20 mouse cellular contexts compared by ENCODE assay signal in the genomic region with DNA sequence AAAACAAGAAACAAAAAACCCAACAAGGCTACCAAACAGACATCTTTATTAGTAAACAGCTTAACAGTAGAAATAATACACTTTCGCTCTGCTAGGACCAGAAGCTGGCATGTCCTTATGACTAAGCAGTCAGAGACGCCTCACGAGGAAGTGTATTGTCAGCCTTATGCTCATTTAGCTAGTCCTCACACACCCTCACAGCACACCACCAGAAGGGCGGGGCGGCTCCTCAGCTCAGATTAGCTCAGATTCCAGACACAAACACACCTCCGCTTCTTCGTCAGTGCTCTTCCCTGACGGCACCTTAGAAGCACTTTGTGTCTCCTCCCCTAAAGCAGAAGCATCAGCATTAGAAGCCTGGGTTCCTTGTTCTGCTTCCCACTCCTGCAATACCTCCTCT. TPM values are rescaled to one million over a fixed set of nuclear protein-coding genes. Genes with fewer than 3 reads are reported as not detected.
DNase-seq lines count a peak whose midpoint lies in the region; ATAC-seq and TF ChIP-seq lines count a peak whose summit lies in the region.
"Had no signal": no experiment of that assay in that cellular context is flagged by ENCODE, and none has a peak within 500 bp of the region (broad histone marks: within the 10 kb centered on the region; RNA-seq: fewer than 3 reads in every experiment).

No protein-coding gene starts in this region.

- no peak overlapping the region for H3K4me2 ChIP-seq in intestine, embryonic 15.5 days (replicated peaks)
- no peak overlapping the region for H3K4me2 ChIP-seq in midbrain, embryonic 14.5 days (ENCODE audit: low read length)
- H3K4me2 ChIP-seq: heart, embryonic 11.5 days; limb, embryonic 12.5 days had no signal

- peak; percentile 79 for ATAC-seq in intestine, embryonic 15.5 days
- ATAC-seq in midbrain, embryonic 14.5 days (ENCODE audit: low FRiP score, low TSS enrichment): no peak
- ATAC-seq in activated CD4-positive, CD25-positive, alpha-beta regulatory T cell, adult 4 months: no peak
- ATAC-seq: hindbrain, embryonic 16.5 days; lung, postnatal 0 days; Patski had no signal

- no peak for TF ChIP-seq POLR2A in olfactory bulb, adult 2 months (IDR thresholded peaks at IDR 0.05; ENCODE audit: insufficient read depth, low read depth, low read length)
- no peak for TF ChIP-seq POLR2A in thymus, adult 2 months (IDR thresholded peaks at IDR 0.05; ENCODE audit: control insufficient read depth, extremely low read depth, insufficient read depth, low read length, poor library complexity)

- H3K9ac ChIP-seq in ES-E14 (ENCODE audit: insufficient read depth, low read depth, low read length, poor library complexity, severe bottlenecking): no peak overlapping the region
- no peak overlapping the region for H3K9ac ChIP-seq in intestine, embryonic 15.5 days
- no peak overlapping the region for H3K9ac ChIP-seq in midbrain, embryonic 14.5 days (replicated peaks; ENCODE audit: low read length)
- H3K9ac ChIP-seq: limb, embryonic 12.5 days; liver, embryonic 14.5 days had no signal

- no peaks in the 10 kb centered on the region for H3K9me3 ChIP-seq in heart, embryonic 10.5 days
- H3K9me3 ChIP-seq in ES-E14 (ENCODE audit: control insufficient read depth, insufficient read depth, low read depth, low read length): no peaks in the 10 kb centered on the region
- H3K9me3 ChIP-seq in intestine, embryonic 15.5 days: no peaks in the 10 kb centered on the region
- H3K9me3 ChIP-seq in midbrain, embryonic 14.5 days (ENCODE audit: control insufficient read depth, low read length): no peaks in the 10 kb centered on the region
- H3K9me3 ChIP-seq: forebrain, embryonic 10.5 days; limb, embryonic 12.5 days; midbrain, embryonic 10.5 days had no signal

- in situ Hi-C loops in ES-E14 (cut with MboI; ENCODE audit: low sequenced_read_pairs in 2 of 2, unreplicated experiment in 2 of 2): no loop called here

- H3K4me1 ChIP-seq in heart, embryonic 10.5 days: peaks cover 24% of the 10 kb centered on the region
- H3K4me1 ChIP-seq in ES-E14 (ENCODE audit: control insufficient read depth in 2 of 2, insufficient read depth in 2 of 2, low read length in 2 of 2, poor library complexity in 1 of 2): peaks cover 2 to 5% of the 10 kb centered on the region in 2 experiments; a peak in 2 of 4 replicates
- 0 out of 2 replicates have a peak, but pooled peaks cover 3% of the 10 kb centered on the region for H3K4me1 ChIP-seq in intestine, embryonic 15.5 days (replicated peaks)
- H3K4me1 ChIP-seq in olfactory bulb, adult 2 months (ENCODE audit: control insufficient read depth, insufficient read depth, low read length): peaks cover 9% of the 10 kb centered on the region
- no peaks in the 10 kb centered on the region for H3K4me1 ChIP-seq in midbrain, embryonic 14.5 days (ENCODE audit: control insufficient read depth, insufficient read depth, low read length)
- H3K4me1 ChIP-seq in thymus, adult 2 months (replicated peaks; ENCODE audit: control insufficient read depth, insufficient read depth, low read length): no peaks in the 10 kb centered on the region
- H3K4me1 ChIP-seq: forebrain, embryonic 10.5 days; limb, embryonic 12.5 days; midbrain, embryonic 10.5 days had no signal

- no peaks in the 10 kb centered on the region for H3K27me3 ChIP-seq in heart, embryonic 10.5 days (ENCODE audit: insufficient read depth, poor library complexity, severe bottlenecking)
- no peaks in the 10 kb centered on the region for H3K27me3 ChIP-seq in intestine, embryonic 15.5 days (replicated peaks)
- H3K27me3 ChIP-seq in midbrain, embryonic 14.5 days (ENCODE audit: control insufficient read depth, insufficient read depth, low read length): no peaks in the 10 kb centered on the region
- no peaks in the 10 kb centered on the region for H3K27me3 ChIP-seq in thymus, adult 2 months (ENCODE audit: control insufficient read depth, insufficient read depth, low read length)
- H3K27me3 ChIP-seq: CH12.LX; limb, embryonic 12.5 days; Patski had no signal

- no peak overlapping the region for H3K4me3 ChIP-seq in heart, embryonic 10.5 days
- no peak overlapping the region for H3K4me3 ChIP-seq in ES-E14 (ENCODE audit: insufficient read depth in 1 of 2, low read depth in 1 of 2, low read length in 2 of 2, poor library complexity in 1 of 2, severe bottlenecking in 1 of 2)
- H3K4me3 ChIP-seq in intestine, embryonic 15.5 days (replicated peaks): no peak overlapping the region
- H3K4me3 ChIP-seq in olfactory bulb, adult 2 months (ENCODE audit: insufficient read depth, low read depth, low read length): no peak overlapping the region
- no peak overlapping the region for H3K4me3 ChIP-seq in midbrain, embryonic 14.5 days (replicated peaks; ENCODE audit: low read depth, low read length)
- H3K4me3 ChIP-seq in thymus, adult 2 months (ENCODE audit: control insufficient read depth, insufficient read depth, low read length): no peak overlapping the region
- H3K4me3 ChIP-seq: forebrain, embryonic 10.5 days; limb, embryonic 12.5 days; midbrain, embryonic 10.5 days had no signal

- DNase-seq in heart, embryonic 10.5 days (ENCODE audit: low spot score): peak; percentile 73
- DNase-seq in heart, postnatal 4 days: no peak
- DNase-seq in ES-E14 (ENCODE audit: low read depth, low spot score): peak; percentile 26
- no peak for DNase-seq in midbrain, embryonic 14.5 days
- DNase-seq in thymus, adult 2 months: no peak
- DNase-seq: adrenal gland, adult 2 months; cerebellum, adult 2 months; kidney, adult 9 months had no signal

- H3K36me3 ChIP-seq in heart, embryonic 10.5 days: peaks cover 37% of the 10 kb centered on the region
- H3K36me3 ChIP-seq in ES-E14 (ENCODE audit: control insufficient read depth, insufficient read depth, low read length, poor library complexity, severe bottlenecking): peaks cover 2% of the 10 kb centered on the region; the same call in 1 of the 2 replicates
- peaks cover 5% of the 10 kb centered on the region for H3K36me3 ChIP-seq in intestine, embryonic 15.5 days
- H3K36me3 ChIP-seq in midbrain, embryonic 14.5 days (ENCODE audit: control insufficient read depth, insufficient read depth, low read length): peaks cover 49% of the 10 kb centered on the region
- 0 out of 2 replicates have a peak, but pooled peaks cover 6% of the 10 kb centered on the region for H3K36me3 ChIP-seq in thymus, adult 2 months (ENCODE audit: control insufficient read depth, insufficient read depth, low read length)

- no peak overlapping the region for H3K27ac ChIP-seq in heart, embryonic 10.5 days
- H3K27ac ChIP-seq in ES-E14 (ENCODE audit: insufficient read depth, low read depth, low read length, poor library complexity, severe bottlenecking): no peak overlapping the region
- H3K27ac ChIP-seq in intestine, embryonic 15.5 days: no peak overlapping the region
- 0 out of 2 replicates have a peak overlapping the region, but pooled peaks have one; percentile 1 for H3K27ac ChIP-seq in olfactory bulb, adult 2 months (ENCODE audit: insufficient read depth, low read depth, low read length)
- H3K27ac ChIP-seq in midbrain, embryonic 14.5 days (replicated peaks; ENCODE audit: low read depth, low read length): no peak overlapping the region
- H3K27ac ChIP-seq in thymus, adult 2 months (ENCODE audit: control insufficient read depth, insufficient read depth, low read length): no peak overlapping the region
- H3K27ac ChIP-seq: forebrain, embryonic 10.5 days; limb, embryonic 12.5 days; liver, embryonic 14.5 days; midbrain, embryonic 10.5 days had no signal

- TF ChIP-seq CTCF in olfactory bulb, adult 2 months (IDR thresholded peaks at IDR 0.05; ENCODE audit: insufficient read depth, low read depth, low read length): no peak
- no peak for TF ChIP-seq CTCF in thymus, adult 2 months (IDR thresholded peaks at IDR 0.05; ENCODE audit: borderline replicate concordance, control insufficient read depth, extremely low read depth, insufficient read depth, low read length, poor library complexity)

- 71% methylated on average over 8 of the region's 8 CpGs for WGBS in heart, embryonic 10.5 days
- 60% methylated on average over 8 of the region's 8 CpGs for WGBS in intestine, embryonic 15.5 days
- WGBS in olfactory bulb, adult 2 months: 35% methylated on average over 8 of the region's 8 CpGs
- 90% methylated on average over 8 of the region's 8 CpGs for WGBS in midbrain, embryonic 14.5 days
- 94% methylated on average over 8 of the region's 8 CpGs for WGBS in thymus, adult 2 months

TF ChIP-seq in ES-E14, 5 proteins besides CTCF, POLR2A, EP300 and RAD21:
- no peak for TF ChIP-seq HCFC1 (IDR thresholded peaks at IDR 0.05; ENCODE audit: borderline replicate concordance, insufficient read depth, low read length)
- TF ChIP-seq ZC3H11A (IDR thresholded peaks at IDR 0.05; ENCODE audit: borderline replicate concordance, low read depth, low read length): no peak
- TF ChIP-seq MAFK (IDR thresholded peaks at IDR 0.05; ENCODE audit: insufficient read depth, low read depth, low read length): no peak
- no peak for TF ChIP-seq ZNF384 (IDR thresholded peaks at IDR 0.05; ENCODE audit: low read depth, low read length)
- TF ChIP-seq CHD2 (IDR thresholded peaks at IDR 0.05; ENCODE audit: low read depth, low read length): no peak

RNA-seq across cellular contexts. Expression of a gene that starts 9.0 kb away (rescaled TPM):
- 6.3 and 8.5 TPM in 2 replicates for polyA plus RNA-seq in heart, embryonic 10.5 days (2016; fragmentation: Nextera tagmentation; extraction: Ambion mirVana)
- total RNA-seq in heart, postnatal 4 days (2021): 10 to 100 TPM; 15.0 to 22.4 TPM
- 1.7 and 2.1 TPM in 2 replicates for total RNA-seq in ES-E14 (2012; rRNA removed)
- 19.6 and 21.3 TPM in 2 replicates for polyA plus RNA-seq in intestine, embryonic 15.5 days (2015; fragmentation: Nextera tagmentation; extraction: Ambion mirVana)
- polyA plus RNA-seq in olfactory bulb, adult 2 months (2012; ENCODE audit: insufficient read depth, insufficient read length, low replicate concordance, missing spikeins): not detected in 2 replicates
- polyA plus RNA-seq in midbrain, embryonic 14.5 days (2014; fragmentation: Nextera tagmentation; extraction: Ambion mirVana): 0.90 and 2.4 TPM in 2 replicates
- polyA plus RNA-seq in activated CD4-positive, CD25-positive, alpha-beta regulatory T cell, adult 4 months (2017; shearing (Covaris generic)): 10 to 100 TPM; 54.1 to 58.9 TPM
- polyA plus RNA-seq in thymus, adult 2 months (2012; rRNA removed): 10.1 and 10.5 TPM in 2 replicates

RNA-seq across cellular contexts. Expression of a gene that starts 36.5 kb away (rescaled TPM):
- 21.7 and 25.4 TPM in 2 replicates for polyA plus RNA-seq in heart, embryonic 10.5 days (2016; fragmentation: Nextera tagmentation; extraction: Ambion mirVana)
- total RNA-seq in heart, postnatal 4 days (2021): 10 to 100 TPM; 43.7 to 48.1 TPM
- 3.7 and 4.1 TPM in 2 replicates for total RNA-seq in ES-E14 (2012; rRNA removed)
- 21.4 and 25.5 TPM in 2 replicates for polyA plus RNA-seq in intestine, embryonic 15.5 days (2015; fragmentation: Nextera tagmentation; extraction: Ambion mirVana)
- not detected in 2 replicates for polyA plus RNA-seq in olfactory bulb, adult 2 months (2012; ENCODE audit: insufficient read depth, insufficient read length, low replicate concordance, missing spikeins)
- polyA plus RNA-seq in midbrain, embryonic 14.5 days (2014; fragmentation: Nextera tagmentation; extraction: Ambion mirVana): 36.3 and 41.4 TPM in 2 replicates
- 10 to 100 TPM; 16.0 to 17.8 TPM for polyA plus RNA-seq in activated CD4-positive, CD25-positive, alpha-beta regulatory T cell, adult 4 months (2017; shearing (Covaris generic))
- polyA plus RNA-seq in thymus, adult 2 months (2012; rRNA removed): 29.9 and 30.4 TPM in 2 replicates

Comparison
In these comparisons a context has a peak if more than half of its experiments do, and no peak if none do; other contexts are left out.
1. DNase-seq: peak in heart, embryonic 10.5 days (single experiment) and ES-E14 (single experiment); none in heart, postnatal 4 days (single experiment), midbrain, embryonic 14.5 days (single experiment) and thymus, adult 2 months (single experiment).